Mouse (Mus musculus) kidney, postnatal 0 days (tissue): ENCODE results near the gene Myt1l. TPM values are rescaled to one million over a fixed set of nuclear protein-coding genes. Genes with fewer than 3 reads are reported as not detected.

ENCODE experiments used
- ATAC-seq: fragments of 200-750 bp; cut with Nextera tagmentation; replicated peaks from 2 replicates; pipeline ENCODE4 v1.8.0; 2017; ENCODE audit warnings: low read depth, moderate number of reproducible peaks, moderate TSS enrichment, moderate library complexity; ENCODE audit not compliant: low FRiP score
- DNase-seq: peaks from one replicate; pipeline ENCODE4 v3.0.0-alpha.2; 2016; ENCODE audit warnings: low spot score
- H3K27ac ChIP-seq: fragments of 300-500 bp; sonication (generic); 2 replicates; pipeline ENCODE4 v1.5.1; 2014; ENCODE audit warnings: mild to moderate bottlenecking
- H3K27me3 ChIP-seq: fragments of 300-500 bp; sonication (generic); 2 replicates; pipeline ENCODE4 v1.6.1; 2014; ENCODE audit warnings: low read length, mixed read lengths; ENCODE audit not compliant: insufficient read depth
- H3K36me3 ChIP-seq: fragments of 300-500 bp; sonication (generic); 2 replicates; pipeline ENCODE4 v1.6.1; 2014; ENCODE audit warnings: low read length, mixed read lengths; ENCODE audit not compliant: insufficient read depth
- H3K4me1 ChIP-seq: fragments of 300-500 bp; sonication (generic); replicated peaks from 2 replicates; pipeline ENCODE4 v1.6.1; 2014; ENCODE audit warnings: antibody characterized with exemption, low read length, mixed read lengths; ENCODE audit not compliant: insufficient read depth
- H3K4me2 ChIP-seq: fragments of 300-500 bp; sonication (generic); 2 replicates; pipeline ENCODE4 v1.6.1; 2014; ENCODE audit warnings: mild to moderate bottlenecking, low read length, moderate library complexity, mixed read lengths
- H3K4me3 ChIP-seq: fragments of 300-500 bp; sonication (generic); replicated peaks from 2 replicates; pipeline ENCODE4 v1.5.1; 2014; ENCODE audit warnings: low read depth, low read length
- H3K9ac ChIP-seq: fragments of 300-500 bp; sonication (generic); 2 replicates; pipeline ENCODE4 v1.6.1; 2014; ENCODE audit warnings: low read depth, low read length
- H3K9me3 ChIP-seq: fragments of 300-500 bp; sonication (generic); replicated peaks from 2 replicates; pipeline ENCODE4 v1.6.1; 2016; ENCODE audit warnings: low read length, inconsistent platforms, mixed read lengths
- CTCF ChIP-seq: IDR thresholded peaks from 2 replicates; pipeline ENCODE4 v1.5.1; 2016; ENCODE audit warnings: antibody characterized with exemption, low read depth, mild to moderate bottlenecking, moderate library complexity
- WGBS: fragments of 180-500 bp; shearing (Covaris S2); extraction: QIAGEN DNeasy Blood & Tissue Kit; methylation state at CpG from one replicate; pipeline ENCODE4 v1.1.7; 2014; 5-methylcytosine and 5-hydroxymethylcytosine counted together
- polyA plus RNA-seq: library from polyadenylated mRNA; unstranded; fragments of >200 nt; fragmentation: Nextera tagmentation; extraction: Ambion mirVana; gene quantifications from 2 replicates; pipeline ENCODE4 v1.2.1, GENCODE M21; 2015

Myt1l gene
- polyA plus RNA-seq, 1 experiment from 2014 or later = 0.07 TPM

GRCm38 (mm10) chr12:29627956-29628750 lies 100.0 kb downstream of the Myt1l start:
- Histone ChIP-seq H3K27me3 (no peaks in the 10 kb centered on the region), H3K36me3 (no peaks in the 10 kb centered on the region), H3K4me3 (no peak overlapping the region), H3K27ac (no peak overlapping the region), H3K4me1 (no peaks in the 10 kb centered on the region), H3K9me3 (no peaks in the 10 kb centered on the region), H3K9ac (no peak overlapping the region), H3K4me2 (no peak overlapping the region)
- ATAC-seq (peak; percentile 59; the same call in 1 of the 2 replicates), DNase-seq (peak; percentile 66)
- 39% methylated on average over 15 of the region's 15 CpGs for WGBS
- TF ChIP-seq CTCF = peak; percentile 72

GRCm38 (mm10) chr12:29629875-29630538 lies 101.8 kb downstream of the Myt1l start:
- 54% methylated on average over 10 of the region's 10 CpGs for WGBS
- no peak overlapping the region for H3K4me3 ChIP-seq
- no peak for TF ChIP-seq CTCF
- H3K9me3 ChIP-seq = no peaks in the 10 kb centered on the region
- no peaks in the 10 kb centered on the region for H3K36me3 ChIP-seq
- no peak overlapping the region for H3K9ac ChIP-seq
- ATAC-seq (peak; percentile 71), DNase-seq (peak; percentile 4)
- no peak overlapping the region for H3K4me2 ChIP-seq
- H3K4me1 ChIP-seq = no peaks in the 10 kb centered on the region
- H3K27ac ChIP-seq = no peak overlapping the region
- no peaks in the 10 kb centered on the region for H3K27me3 ChIP-seq

- no peak overlapping the region for H3K9ac ChIP-seq
- WGBS = 83% methylated on average over 2 of the region's 2 CpGs
- H3K9me3 ChIP-seq = no peaks in the 10 kb centered on the region
- H3K27ac ChIP-seq = no peak overlapping the region
- H3K4me1 ChIP-seq = no peaks in the 10 kb centered on the region
- no peak for DNase-seq
- no peak for ATAC-seq
- TF ChIP-seq CTCF = no peak
- no peak overlapping the region for H3K4me3 ChIP-seq
- no peaks in the 10 kb centered on the region for H3K27me3 ChIP-seq
- no peaks in the 10 kb centered on the region for H3K36me3 ChIP-seq
- no peak overlapping the region for H3K4me2 ChIP-seq
Measured at GRCm38 (mm10) chr12:29634509-29634908, 106.3 kb downstream of the Myt1l start.

GRCm38 (mm10) chr12:29639543-29640196 lies 111.5 kb downstream of the Myt1l start:
- H3K36me3 ChIP-seq = no peaks in the 10 kb centered on the region
- no peaks in the 10 kb centered on the region for H3K27me3 ChIP-seq
- 70% methylated on average over 11 of the region's 11 CpGs for WGBS
- no peak overlapping the region for H3K4me3 ChIP-seq
- TF ChIP-seq CTCF = no peak
- DNase-seq (no peak), ATAC-seq (no peak)
- H3K9ac ChIP-seq = no peak overlapping the region
- no peaks in the 10 kb centered on the region for H3K9me3 ChIP-seq
- H3K27ac ChIP-seq = no peak overlapping the region
- H3K4me1 ChIP-seq = no peaks in the 10 kb centered on the region
- no peak overlapping the region for H3K4me2 ChIP-seq

- no peak for ATAC-seq
- no peaks in the 10 kb centered on the region for H3K36me3 ChIP-seq
- H3K4me3 ChIP-seq = no peak overlapping the region
- no peaks in the 10 kb centered on the region for H3K27me3 ChIP-seq
- no peak for DNase-seq
- H3K4me1 ChIP-seq = no peaks in the 10 kb centered on the region
- 56% methylated on average over 1 of the region's 1 CpGs for WGBS
- H3K4me2 ChIP-seq = no peak overlapping the region
- no peak overlapping the region for H3K27ac ChIP-seq
- no peaks in the 10 kb centered on the region for H3K9me3 ChIP-seq
- H3K9ac ChIP-seq = no peak overlapping the region
- TF ChIP-seq CTCF = no peak
Measured at GRCm38 (mm10) chr12:29640201-29640600, 112.0 kb downstream of the Myt1l start.

- Histone ChIP-seq H3K4me2 (no peak overlapping the region), H3K4me3 (no peak overlapping the region), H3K4me1 (no peaks in the 10 kb centered on the region), H3K27me3 (no peaks in the 10 kb centered on the region), H3K27ac (no peak overlapping the region), H3K9ac (no peak overlapping the region), H3K9me3 (no peaks in the 10 kb centered on the region), H3K36me3 (no peaks in the 10 kb centered on the region)
- 1% methylated on average over 4 of the region's 4 CpGs for WGBS
- no peak for ATAC-seq
- TF ChIP-seq CTCF = no peak
- no peak for DNase-seq
Measured at GRCm38 (mm10) chr12:29642915-29643314, 114.7 kb downstream of the Myt1l start.
